Mouse (Mus musculus) spleen, postnatal 10 days (tissue): ENCODE results near the gene Vwc2.

Experiments used
- DNase-seq, 2 experiments: peaks; one replicate each; pipeline ENCODE4 v3.0.0; 2021 to 2022; ENCODE audit warnings: low spot score in 2 of 2

The Vwc2 gene

DNA sequence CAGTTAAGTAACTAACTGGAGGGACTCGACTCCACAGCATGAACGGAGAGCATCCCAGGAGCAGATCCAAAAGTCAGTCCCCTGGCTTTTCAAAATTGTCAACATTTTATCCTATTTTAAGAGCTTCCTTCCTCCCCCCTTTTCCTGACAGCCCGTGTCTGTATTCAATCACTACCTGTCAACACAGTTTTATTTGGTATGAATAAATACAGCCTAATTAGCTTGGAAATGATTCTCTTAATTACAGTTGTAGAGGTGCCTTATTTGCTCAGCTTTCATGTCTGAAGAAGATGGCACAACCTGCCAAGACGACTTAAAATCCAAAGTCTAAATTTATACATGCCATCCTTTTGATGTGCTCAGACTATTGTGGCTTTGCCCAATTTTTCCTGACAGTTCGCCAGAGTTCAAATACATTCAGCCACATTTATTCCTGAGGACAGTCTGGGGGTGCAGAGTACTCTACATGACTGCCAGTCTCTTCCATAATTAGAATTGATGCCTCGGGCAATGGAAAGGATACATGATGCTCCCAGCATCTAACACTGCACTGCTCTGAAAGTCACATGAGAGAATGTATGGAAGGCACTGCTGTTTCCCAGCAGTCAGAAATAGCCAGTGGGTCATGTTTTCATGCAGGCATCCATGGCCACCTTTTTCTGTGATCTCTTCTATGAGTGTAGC lies 128.8 kb downstream of the Vwc2 start:
- DNase-seq, result no peak

DNA sequence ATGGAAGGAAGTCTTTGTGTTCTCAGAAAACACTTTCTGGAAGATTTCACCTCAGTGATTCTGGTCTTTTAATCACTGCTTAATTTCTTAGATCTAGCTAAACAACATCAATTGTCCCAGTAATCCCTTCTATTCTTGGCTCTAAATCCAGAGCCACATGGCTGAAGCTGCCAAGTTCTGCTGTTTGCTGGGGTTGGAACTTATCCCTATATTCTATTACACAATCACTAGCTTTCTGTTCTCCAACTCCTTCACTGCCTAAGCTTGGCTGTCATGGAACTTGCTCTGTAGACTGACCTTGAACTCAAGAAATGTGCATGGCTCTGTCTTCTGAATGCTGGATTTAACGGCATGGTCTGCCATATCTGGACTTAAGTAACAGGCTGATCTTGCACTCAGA lies 143.3 kb downstream of the Vwc2 start:
- DNase-seq, result no peak

DNA sequence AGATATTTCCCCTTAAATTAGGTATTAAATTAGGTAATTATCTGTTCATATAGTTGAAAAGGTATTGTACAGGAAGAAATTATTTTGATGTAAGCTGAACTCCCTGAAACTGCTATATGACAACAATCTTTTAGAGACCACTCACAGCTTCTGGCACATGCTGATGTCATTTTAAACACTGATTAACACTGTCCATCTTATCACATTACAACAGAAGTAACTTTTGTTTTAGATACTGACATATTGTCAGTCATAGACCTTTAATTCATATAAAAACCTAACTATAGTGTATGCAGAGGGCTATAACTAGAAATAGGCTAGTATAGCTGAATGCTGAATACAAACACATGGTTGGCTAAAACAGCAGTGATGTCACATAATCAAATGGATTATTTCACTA lies 166.1 kb downstream of the Vwc2 start:
- DNase-seq, result no peak

DNA sequence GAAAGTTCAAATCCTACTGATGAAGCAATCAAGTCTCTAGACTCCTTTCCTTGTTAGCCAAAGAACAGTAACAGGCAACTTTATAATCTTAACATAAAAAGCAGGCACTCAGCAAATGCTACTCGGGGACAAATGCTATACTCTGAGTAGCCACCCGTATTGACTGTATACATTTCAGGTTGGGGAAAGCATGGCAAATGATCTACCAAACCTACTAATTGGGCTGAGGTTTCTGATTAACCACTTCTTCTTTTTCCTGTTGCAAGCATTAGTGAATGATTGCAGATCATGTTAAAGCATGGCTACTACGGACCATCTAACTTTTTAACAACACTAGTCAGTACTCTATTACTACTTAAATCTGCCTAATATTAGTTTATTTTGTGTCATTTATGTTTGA lies 169.5 kb downstream of the Vwc2 start:
- no peak for DNase-seq
